Mouse (Mus musculus): ENCODE measurements at regions not wholly inside any gene's neighbourhood (a gene's known extent, or its start where the extent isn't known, plus 50 kb on each side); places are given as distances from the start of the nearest gene placed in this dataset.

DNA sequence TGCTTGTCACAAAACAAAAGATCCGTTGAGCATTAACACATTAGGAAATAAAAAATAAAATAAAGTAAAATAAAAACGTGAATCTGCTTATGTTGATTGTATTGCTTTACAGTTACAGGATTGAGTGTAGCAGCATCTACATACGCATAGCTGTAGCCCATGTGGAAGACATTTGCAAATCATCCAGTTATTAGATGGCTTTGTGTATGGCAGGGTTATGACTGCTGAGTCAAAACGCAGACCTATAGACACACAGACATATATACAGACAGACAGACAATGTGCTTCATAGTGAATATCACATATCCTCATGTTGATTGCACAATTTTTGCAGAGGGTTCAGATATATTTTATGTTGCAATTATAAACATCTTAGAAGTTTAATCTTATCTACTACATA is 64.5 kb downstream of the Gm11146 start:
- no peak for DNase-seq

DNA sequence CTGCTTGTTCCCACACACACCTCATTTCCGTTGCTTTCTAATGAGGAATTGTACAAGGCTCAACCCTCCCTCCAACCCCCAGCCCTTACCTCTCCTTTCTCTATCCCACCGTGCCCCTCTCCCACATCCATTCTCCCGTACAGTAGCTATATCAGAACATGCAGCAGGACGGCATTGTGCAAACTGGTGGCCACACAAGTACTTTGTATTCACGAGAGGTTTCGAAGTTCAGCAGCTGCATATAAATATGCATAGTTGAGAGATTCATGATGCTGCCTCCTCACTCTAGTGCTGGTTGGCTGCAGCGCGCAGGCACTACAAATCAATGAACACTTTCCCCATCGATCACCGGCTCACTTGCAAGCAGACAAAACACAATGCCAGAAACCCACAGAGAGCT is 65.1 kb downstream of the Gm11146 start:
- peak; percentile 28 for DNase-seq

DNA sequence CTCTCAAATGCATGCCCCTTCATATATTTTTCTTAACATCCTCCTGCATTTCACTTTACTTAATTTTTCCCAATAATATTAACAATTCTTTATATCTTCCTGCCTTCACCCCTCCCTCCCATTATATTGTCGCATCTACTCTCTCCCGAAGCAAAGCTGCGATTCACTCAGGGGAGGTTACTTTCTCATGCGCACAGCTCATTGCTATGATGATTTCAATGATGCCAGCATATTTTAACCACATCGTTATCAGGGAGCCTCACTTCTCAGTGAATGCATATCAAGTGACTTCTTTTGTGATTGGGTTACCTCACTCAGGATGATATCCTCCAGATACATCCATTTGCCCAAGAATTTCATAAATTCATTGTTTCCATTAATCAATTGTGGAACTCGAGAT is 65.6 kb downstream of the Gm11146 start:
- peak; percentile 16 for DNase-seq

DNA sequence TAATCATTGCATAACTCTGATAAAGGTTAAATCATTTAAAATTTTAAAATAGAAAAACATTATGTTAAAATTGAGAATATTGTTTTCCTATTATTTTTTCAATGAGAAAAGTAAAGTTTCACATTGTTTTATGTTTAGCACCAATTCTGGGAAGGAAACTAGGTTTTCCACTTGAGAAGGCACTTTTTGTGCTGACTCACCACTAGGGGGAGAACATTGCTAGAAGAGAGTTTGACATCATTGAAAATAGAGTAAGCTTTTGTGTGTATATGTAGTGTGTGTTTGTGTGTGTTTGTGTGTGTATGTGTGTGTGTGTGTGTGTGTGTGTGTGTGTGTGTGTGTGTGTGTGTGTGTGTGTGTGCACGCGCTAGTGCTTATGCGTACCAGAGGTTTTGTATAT is 66.9 kb downstream of the Gm11146 start:
- DNase-seq = peak; percentile 47

DNA sequence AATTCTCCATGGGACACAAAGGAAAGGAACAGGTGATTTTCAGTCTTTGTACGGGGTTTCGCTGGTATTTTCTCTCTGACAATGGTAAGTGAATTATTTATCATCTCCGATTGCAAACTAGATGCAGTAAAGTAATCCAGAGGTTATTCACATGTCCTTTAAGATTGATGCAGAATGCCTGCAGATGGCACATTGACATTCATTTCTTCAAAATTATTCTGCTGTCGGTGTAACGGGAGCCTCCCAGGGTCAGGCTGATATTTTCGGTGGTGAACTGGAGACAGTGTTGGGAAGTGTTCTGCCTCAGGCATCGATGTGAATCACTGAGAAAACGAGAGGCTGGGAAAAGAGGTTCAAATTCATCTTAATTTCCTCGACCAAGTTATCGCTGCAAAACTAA is 70.3 kb downstream of the Gm11146 start:
- DNase-seq = no peak

DNA sequence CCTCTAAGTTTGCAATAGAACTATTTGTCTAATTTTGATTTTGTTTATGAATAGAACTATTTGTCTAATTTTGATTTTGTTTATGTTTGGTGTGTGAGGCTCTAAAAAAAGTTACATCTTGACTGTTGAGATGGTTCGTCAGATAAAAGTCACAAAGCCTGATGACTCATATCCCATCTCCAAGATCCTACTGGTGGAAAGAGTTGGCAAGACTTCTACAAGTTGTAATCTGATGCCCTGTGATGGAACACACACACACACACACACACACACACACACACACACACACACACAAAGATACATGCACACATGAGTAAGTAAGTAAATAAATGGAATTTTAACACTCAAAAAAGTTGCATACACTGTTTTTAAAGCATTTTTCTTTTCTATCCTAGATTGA is 73.9 kb downstream of the Gm11146 start:
- DNase-seq = no peak

DNA sequence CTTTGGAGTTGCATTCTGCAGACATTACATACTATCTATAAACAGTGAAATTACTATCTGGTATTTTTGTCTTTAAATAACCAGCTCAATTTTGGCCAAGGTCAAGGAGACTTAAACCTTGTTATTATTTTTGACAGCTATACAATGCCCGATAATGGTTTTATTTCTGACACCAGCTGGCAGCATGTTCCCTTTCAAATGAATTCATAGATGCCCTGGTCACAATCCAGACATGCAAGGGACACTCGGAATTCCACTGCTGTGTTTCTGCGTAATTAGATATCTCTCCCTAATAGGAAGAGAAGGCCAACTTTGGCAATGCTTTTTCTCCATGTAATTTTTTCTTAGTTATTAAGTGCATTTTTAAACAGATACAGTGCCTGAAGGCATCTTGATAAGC is 87.3 kb downstream of the Gm11146 start:
- DNase-seq = no peak

DNA sequence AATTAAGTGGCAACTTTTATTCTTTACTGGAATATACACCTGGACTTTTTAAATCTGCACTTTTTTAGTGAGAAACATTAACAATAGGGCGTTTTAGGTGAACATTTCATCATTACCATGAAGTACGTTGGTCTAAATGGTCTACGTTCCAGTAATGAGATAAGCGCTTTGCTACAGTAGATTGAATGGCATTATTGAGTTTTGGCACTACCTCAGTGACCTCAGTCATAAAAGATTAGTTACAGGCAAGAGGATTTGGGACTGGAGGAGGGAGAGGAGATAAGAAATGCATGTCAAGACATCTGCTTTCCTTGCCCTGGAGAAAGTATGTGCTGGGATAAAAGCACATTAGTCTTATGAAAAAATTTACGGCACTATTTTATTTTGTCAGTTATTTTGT is 98.3 kb downstream of the Gm11146 start:
- DNase-seq = no peak

DNA sequence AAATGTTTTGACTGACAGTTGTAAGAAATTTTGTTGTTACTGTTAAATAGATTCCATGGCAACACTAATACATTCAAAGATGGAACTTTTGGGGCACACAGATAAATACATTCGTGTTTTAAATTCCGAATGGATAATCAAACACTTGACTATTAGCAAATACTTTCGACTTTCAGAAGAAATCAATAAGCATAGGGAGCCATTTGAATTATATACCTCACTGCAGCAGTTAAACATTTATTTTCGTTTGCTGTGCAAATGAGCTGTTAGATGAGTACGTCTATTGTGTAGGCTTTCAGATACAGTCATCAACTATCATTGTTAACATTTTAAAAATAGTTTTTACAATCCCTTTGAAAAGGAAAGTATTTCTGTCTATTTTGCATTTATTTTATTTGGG is 99.0 kb downstream of the Gm11146 start:
- no peak for DNase-seq

DNA sequence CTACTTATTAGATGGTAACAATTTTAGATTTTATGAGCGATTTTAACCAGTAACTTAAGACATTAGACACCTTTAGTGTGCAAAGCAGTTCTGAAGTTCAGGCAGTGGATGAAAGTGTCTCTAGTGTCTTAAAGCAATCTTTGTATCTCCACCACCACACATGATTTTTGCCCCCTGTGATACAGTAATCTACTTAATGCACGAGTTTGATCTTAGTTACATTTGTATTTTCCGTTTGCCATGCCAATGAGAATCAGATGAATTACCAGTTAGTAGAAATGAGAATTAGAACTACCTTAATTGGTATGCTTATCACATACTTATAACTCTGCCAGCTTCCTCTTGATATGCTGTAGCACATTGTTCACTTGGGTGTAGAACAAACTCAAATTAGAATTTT is 99.9 kb downstream of the Gm11146 start:
- DNase-seq = no peak

DNA sequence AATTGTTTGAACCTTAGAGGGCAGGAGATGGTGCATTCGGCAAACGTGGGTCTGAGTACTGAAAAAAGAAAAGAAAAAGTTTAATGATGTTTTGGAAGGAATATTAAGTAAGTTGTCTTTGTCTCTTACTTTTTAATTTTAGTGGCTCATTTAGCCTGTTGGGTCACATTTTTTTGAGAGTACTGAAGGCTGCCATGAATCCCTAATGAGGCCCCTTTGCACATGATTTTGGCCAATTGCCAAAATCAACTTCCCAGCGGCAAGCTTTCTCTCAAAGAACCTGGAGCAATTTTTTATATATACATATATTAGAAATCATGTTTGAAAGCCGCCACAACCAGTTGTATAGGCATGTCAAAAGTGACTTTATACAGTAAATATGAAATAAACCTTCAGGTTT is 100.9 kb downstream of the Gm11146 start:
- DNase-seq = peak; percentile 11

DNA sequence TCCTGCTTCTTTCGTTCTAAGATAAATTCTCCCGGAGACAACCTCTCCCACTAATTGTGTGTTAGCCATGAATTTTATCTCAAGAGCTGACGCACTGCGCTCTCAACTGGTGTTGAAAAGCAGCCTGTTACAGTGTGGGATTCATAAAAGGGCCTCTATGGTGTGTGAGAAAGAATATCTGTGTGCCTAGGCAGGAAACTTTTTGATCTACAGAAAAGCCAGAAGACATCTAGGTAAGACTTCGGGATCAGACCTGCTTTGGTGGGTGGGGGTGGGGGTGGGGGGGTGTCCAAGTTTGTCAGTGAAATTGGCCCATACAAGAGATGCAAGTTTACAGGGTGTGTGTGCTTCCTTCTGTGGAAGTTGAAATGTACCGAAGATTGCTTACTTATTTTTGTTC is 101.5 kb downstream of the Gm11146 start:
- DNase-seq = no peak

DNA sequence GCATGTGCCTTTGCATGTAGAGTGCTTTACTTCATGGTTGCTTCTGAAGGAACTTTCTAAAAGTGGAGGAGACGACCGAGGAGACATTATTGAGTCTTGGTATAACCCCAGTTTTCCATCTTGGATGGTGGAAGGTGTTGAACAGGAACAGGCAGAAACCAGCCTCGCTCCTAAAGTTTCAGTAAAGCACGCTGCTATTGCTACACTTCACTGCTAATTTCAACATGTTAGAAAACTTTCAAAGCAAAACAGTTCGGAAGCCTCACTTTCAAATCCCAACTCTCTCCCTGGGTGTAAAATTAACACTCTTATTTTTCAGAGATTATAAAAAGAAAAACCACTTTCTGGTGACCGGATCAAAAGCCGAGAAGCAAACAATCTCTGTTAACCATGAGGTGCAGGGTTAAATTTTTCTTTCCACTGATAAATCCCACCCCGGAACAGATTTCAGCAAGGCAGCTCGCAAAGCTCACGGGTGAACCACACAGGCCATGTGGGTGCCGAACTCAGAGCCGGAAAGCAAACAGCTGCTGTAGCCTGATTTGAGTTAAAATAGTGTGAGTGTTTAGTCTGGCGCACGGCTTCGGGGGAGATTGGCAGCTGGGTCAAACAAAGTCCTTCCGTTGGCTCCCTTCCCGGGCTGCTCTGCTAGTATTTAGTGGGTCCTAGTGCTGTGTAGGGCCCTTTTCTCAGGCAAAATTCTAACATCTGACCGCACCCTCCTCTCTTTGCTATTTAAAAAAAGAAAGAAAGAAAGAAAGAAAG is 102.2 kb downstream of the Gm11146 start:
- DNase-seq = peak; percentile 36

DNA sequence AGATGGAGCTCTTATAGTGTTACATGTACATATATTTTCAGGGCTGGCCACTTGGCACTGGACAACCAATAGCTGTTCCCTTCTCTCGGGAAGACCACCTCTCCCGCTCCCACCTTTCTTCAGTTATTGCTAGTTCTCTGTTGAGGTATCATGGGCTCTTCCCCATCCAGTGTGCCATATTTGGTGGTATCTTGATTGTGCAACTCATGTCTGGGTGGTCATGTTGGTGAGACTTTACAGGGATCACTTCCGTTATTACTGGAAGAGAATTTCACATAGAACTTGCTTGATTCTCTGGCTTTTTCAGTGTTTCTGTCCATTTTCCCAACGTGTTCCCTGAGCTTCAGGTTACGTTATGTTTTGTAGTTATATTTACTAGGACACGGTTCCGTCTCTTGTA is 106.6 kb downstream of the Gm11146 start:
- DNase-seq = no peak

DNA sequence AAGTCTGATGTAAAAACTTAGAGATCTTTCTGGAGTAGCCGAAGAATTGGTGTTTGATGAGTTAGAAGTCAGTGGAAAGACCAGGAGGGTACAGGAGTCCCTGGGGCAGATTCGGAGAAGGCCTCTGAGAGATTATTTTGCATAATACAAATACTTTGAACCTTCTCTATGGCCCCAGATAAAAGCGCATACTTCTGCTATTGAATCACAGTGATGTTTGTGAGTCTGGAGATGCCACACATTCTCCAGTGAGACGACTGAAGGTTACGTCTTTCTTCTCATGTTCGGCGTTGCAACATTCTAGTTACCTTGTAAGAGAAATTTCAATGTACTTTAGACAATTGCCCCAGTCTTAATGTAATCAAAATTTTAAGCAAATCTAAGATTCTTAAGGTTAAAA is 107.9 kb downstream of the Gm11146 start:
- DNase-seq = no peak

DNA sequence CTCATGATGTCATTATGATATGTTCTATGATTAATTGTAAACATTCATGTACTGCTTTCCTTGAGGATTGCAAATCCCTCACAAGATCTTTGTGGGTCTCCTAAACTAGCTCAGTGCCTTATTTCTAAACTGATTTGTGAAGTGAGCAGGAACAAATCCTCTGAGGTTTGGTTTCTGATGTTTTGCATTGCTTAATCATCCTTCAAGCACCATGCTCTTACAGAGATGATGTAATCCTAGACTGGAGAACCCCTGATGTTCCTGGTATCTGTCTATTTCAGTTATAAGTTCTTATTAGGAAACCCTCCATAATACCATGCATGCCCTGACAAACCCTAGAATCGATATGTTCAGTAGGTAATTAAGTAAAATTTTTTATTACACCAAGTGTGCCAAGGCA is 113.7 kb downstream of the Gm11146 start:
- DNase-seq = no peak

DNA sequence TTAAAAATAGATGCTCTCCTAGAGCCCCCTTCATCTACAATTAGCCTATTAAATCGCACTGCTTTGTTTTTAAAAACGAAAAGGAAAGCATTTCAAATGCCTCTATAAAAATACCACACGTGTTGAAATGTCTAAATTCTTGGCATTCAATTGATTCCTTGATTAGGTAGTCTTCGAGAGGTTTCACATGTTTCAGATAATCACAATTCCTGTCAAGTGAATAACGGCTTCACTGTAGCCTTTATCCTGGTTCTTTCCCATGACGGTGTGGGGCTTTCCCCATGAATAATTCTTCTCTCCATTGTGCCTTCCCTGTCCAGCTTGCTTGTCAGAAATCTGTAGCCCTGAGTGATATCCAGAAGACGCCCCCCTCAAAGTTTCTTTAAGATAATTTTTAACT is 122.1 kb downstream of the Gm11146 start:
- no peak for DNase-seq

DNA sequence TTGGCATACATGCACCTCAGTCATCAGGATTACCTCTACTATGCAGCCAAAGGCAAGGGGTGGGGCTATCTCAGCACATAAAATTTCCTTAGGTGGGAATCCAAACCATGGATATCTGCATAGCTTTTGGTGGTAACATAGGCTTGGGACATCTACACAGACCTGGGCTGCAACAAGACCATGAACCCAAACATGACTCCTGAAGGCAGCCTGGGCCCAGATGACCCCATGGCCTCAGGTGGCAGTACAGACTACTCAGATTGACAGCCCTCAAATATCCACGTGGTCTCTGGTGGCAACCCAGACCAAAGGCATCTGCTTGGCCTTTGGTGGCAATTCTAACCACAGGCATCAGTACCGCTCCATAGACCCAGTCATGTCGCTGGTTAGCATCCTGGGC is 130.0 kb downstream of the Gm11146 start:
- no peak for DNase-seq

DNA sequence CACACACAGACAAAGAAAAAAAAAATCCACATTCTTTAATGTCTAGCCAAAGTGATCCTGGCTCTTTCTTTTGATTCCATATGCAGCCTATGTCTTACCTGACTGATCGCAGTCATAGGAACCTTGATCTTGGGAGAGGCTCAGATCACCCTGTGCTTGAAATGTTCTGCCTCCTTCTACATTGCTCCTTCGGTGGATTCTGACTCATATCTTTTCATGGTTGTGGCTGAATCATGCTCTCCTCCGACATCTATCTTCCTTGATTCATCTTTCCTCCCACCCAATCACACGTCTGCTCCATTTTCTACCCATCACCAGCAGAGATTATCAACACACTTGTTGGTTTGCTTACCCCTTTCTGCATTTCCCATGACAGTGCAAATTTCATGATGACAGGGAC is 132.0 kb downstream of the Gm11146 start:
- no peak for DNase-seq

DNA sequence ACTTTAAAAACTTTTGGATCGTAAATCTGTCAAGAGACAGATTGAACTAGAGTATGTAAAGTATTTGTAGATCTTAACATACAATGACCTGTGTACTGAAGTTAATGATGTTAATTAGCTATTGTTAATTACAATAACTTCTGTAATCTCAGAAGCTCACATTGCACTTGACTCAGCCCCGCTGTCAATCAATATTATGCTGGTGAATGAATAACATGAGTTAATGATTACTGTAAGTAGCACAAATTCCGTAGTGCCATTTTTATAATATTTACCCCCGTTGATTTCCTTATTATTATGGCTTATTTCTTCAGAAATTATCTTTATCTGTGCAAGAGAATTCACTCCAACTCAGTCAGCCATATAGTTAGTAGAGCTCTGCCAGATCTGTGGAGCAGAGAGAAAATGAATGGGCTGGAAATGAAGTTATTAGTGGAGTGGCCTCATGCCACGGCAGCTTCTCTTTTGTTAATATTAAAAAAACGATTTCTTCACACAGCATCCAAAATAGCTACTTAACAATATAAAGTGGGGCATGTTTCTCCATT is 132.5 kb downstream of the Gm11146 start:
- no peak for DNase-seq

DNA sequence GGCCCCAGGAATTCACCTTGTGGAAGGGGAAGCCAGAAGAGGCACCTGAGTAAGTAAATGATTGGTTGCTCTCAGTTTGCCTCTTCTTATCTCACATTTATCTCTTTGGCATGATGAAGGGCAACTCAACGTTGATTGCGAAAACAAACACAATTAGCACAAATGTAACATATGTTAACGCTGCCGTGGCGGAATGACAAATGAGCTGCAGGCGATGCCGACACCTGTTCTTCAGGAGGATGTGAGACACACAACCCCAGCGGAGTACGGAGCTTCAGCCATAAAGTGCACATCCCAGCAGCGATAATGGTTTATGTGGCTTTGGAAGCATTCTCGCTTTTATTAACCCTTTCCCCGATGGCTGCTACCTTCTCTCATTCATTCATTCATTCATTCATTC is 134.7 kb downstream of the Gm11146 start:
- no peak for DNase-seq

DNA sequence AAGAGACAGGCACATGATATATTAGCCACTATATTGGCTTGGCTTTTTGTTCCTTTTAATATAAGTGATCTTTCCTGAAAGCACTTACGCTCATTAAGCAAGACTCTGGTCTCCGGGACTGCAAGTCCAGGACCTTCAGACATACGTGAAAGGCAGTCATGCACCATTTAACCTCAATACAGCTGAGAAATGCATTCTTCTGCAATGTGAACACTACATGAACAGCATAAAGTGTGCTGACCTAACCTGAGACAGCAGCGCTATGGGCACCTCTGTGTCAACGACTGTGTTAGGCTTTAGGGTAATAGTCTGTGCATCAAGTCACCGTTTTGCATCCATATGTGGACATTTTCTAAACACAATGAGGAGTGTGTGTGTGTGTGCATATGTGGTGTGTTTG is 137.3 kb downstream of the Gm11146 start:
- DNase-seq = no peak

DNA sequence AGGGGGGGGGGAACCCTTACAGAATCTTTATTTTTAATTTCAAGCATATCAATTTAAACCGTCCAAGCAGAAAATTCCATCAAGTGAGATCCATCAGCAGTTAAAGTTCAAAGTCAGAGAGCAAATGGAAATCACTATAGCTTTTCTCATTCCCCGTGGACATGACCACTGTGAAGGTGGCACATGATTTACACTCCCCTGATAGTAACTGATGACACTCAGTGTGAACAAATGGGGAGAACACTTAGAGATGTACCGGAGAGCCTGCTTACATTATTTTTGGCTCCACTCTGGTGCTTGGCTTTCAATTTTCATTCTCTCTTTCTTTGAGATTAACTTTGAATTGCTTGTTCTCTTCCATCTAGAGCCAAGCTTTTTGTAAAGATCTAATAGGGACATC is 140.0 kb downstream of the Gm11146 start:
- no peak for DNase-seq

DNA sequence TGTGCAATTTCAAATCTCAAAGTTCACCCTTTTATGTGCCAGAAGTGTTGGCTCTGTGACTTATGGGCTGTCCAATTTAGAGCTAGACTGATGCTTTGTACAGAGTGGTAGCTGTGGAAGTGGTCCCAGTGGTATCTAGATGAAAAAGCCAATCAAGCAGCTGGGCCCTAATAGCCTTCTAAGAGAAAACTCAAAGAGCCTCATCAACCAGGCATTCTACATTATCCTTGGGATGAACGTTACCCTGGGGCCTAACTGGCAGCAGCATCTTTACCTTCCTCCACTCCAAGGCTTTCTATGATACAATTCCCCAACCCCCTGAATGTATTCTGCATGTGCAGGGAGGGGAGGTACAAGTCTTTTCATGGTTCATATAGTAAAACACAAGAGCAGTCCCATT is 140.4 kb downstream of the Gm11146 start:
- no peak for DNase-seq

DNA sequence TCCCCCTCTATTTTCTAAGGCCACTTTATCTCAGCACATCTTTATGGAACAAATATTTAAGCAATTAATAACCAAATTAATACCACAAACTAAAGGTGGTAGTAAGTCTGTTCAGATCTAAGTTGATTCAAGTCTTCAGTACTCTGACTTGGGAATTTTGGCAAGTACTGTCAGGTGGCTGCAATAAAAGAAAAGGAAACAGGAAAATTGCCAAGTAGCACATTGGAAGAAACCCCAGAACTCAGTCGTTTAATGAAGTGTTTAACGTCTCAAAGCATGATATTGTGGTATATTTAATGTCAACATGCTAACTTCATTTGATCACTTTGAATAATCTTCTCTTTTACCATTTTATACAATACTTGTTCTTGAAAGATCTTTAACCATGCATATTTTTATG is 142.2 kb downstream of the Gm11146 start:
- no peak for DNase-seq

Measured in cerebellum, adult 9-10 months (tissue).